Mouse (Mus musculus) stomach, embryonic 16.5 days (tissue): ENCODE measurements at regions not wholly inside any gene's neighbourhood (a gene's known extent, or its start where the extent isn't known, plus 50 kb on each side); places are given as distances from the start of the nearest gene placed in this dataset.
A peak's percentile ranks its signal among the peaks of the same experiment; 100 is the strongest.

Experiments
- ATAC-seq: fragments of 200-750 bp; cut with Nextera tagmentation; 2 replicates; pipeline ENCODE4 v1.8.0; 2017; ENCODE audit warnings: moderate number of reproducible peaks, moderate TSS enrichment; ENCODE audit not compliant: insufficient read depth, low FRiP score
- H3K27ac ChIP-seq: fragments of 300-500 bp; sonication (generic); 2 replicates; pipeline ENCODE4 v1.5.1; 2014; ENCODE audit warnings: low read length
- H3K27me3 ChIP-seq: fragments of 300-500 bp; sonication (generic); 2 replicates; pipeline ENCODE4 v1.6.1; 2014; ENCODE audit warnings: low read length, control low read depth, mixed read lengths; ENCODE audit not compliant: control insufficient read depth, insufficient read depth
- H3K36me3 ChIP-seq: fragments of 300-500 bp; sonication (generic); 2 replicates; pipeline ENCODE4 v1.6.1; 2014; ENCODE audit warnings: low read length; ENCODE audit not compliant: control insufficient read depth, insufficient read depth
- H3K4me1 ChIP-seq: fragments of 300-500 bp; sonication (generic); 2 replicates; pipeline ENCODE4 v1.6.1; 2014; ENCODE audit warnings: low read length, control low read depth, mixed read lengths; ENCODE audit not compliant: control insufficient read depth, insufficient read depth
- H3K4me2 ChIP-seq: fragments of 300-500 bp; sonication (generic); 2 replicates; pipeline ENCODE4 v1.6.1; 2014; ENCODE audit warnings: low read depth, low read length, mixed read lengths
- H3K4me3 ChIP-seq: fragments of 300-500 bp; sonication (generic); replicated peaks from 2 replicates; pipeline ENCODE4 v1.5.1; 2014; ENCODE audit warnings: mild to moderate bottlenecking, low read length
- H3K9ac ChIP-seq: fragments of 300-500 bp; sonication (generic); 2 replicates; pipeline ENCODE4 v1.6.1; 2014; ENCODE audit warnings: low read length
- H3K9me3 ChIP-seq: fragments of 300-500 bp; sonication (generic); replicated peaks from 2 replicates; pipeline ENCODE4 v1.6.1; 2016; ENCODE audit warnings: low read length, control low read depth; ENCODE audit not compliant: control insufficient read depth
- WGBS: fragments of 180-500 bp; shearing (Covaris S2); extraction: QIAGEN DNeasy Blood & Tissue Kit; methylation state at CpG from one replicate; pipeline ENCODE4 v1.1.7; 2014; 5-methylcytosine and 5-hydroxymethylcytosine counted together

DNA sequence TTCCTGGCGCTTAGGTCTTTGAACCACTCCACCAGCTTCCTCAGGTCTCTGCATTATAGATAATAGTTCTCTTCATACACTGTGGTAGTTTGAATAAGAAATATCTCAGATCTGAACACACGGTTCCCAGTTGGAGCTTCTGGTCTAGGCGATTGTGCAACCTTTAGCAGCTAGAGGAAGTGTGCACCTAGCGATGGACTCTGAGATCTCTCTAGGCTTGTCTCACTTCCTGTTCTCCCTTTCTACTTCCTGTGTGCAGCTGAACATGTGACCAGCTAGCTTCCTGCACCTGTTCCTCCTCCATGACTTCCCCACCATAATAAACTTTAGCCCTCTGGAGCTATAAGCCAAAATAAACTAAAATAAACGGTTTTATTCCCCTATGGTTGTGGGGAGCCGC lies 62.9 kb upstream of the Cdyl2 start:
- Histone ChIP-seq H3K9ac (no peak overlapping the region), H3K36me3 (no peaks in the 10 kb centered on the region), H3K4me3 (no peak overlapping the region), H3K4me2 (no peak overlapping the region), H3K9me3 (no peaks in the 10 kb centered on the region), H3K4me1 (no peaks in the 10 kb centered on the region), H3K27ac (no peak overlapping the region), H3K27me3 (no peaks in the 10 kb centered on the region)
- WGBS = 91% methylated on average over 6 of the region's 6 CpGs
- ATAC-seq = no peak

DNA sequence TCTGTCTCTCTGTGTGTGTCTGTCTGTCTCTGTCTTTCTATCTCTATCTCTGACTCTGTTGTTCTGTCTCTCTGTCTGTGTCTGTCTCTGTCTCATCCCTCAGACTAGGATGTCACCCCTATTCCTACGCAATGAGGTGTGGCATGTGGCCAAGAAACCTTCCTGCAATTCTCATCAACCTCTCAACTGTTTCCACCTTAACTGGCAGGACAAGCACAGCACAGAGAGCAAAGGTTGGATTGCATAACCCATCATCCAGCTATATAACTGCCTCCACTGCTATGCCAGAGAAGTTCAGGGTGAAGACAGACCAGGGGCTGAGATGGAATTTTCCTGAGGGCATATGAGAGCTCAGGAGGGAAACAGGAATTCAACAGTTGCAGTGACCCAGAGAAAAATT lies 60.3 kb upstream of the Cdyl2 start:
- Histone ChIP-seq H3K9ac (no peak overlapping the region), H3K36me3 (no peaks in the 10 kb centered on the region), H3K4me1 (no peaks in the 10 kb centered on the region), H3K27me3 (no peaks in the 10 kb centered on the region), H3K4me3 (no peak overlapping the region), H3K27ac (no peak overlapping the region), H3K4me2 (no peak overlapping the region), H3K9me3 (no peaks in the 10 kb centered on the region)
- 52% methylated on average over 1 of the region's 1 CpGs for WGBS
- peak; percentile 60; the same call in 1 of the 2 replicates for ATAC-seq

DNA sequence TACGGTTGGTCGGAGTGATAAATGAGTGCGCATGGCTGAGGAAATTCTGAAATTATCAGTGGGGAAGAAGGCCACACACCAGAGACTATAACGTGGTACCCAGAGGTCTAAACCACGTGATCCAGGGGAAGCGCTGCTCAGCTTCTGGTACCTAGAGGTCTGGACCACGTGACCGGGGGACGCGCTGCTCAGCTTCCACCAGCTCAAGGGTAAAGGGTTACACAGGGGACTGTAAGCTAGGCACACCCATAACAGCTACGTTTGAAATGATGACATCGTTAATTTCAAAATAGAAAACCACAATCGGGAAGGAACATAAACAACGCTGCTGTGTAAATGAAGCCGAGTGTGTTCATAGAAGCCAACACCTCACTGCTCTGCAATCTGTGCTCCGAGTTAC lies 57.5 kb upstream of the Cdyl2 start:
- no peak overlapping the region for H3K9ac ChIP-seq
- no peak for ATAC-seq
- no peaks in the 10 kb centered on the region for H3K36me3 ChIP-seq
- H3K27ac ChIP-seq = no peak overlapping the region
- H3K4me1 ChIP-seq = no peaks in the 10 kb centered on the region
- H3K27me3 ChIP-seq = no peaks in the 10 kb centered on the region
- 79% methylated on average over 16 of the region's 16 CpGs for WGBS
- H3K4me2 ChIP-seq = no peak overlapping the region
- H3K9me3 ChIP-seq = no peaks in the 10 kb centered on the region
- H3K4me3 ChIP-seq = no peak overlapping the region
